Mouse (Mus musculus): ENCODE measurements at regions not wholly inside any gene's neighbourhood (a gene's known extent, or its start where the extent isn't known, plus 50 kb on each side); places are given as distances from the start of the nearest gene placed in this dataset.

- WGBS, result 76% methylated on average over 3 of the region's 3 CpGs
- no peak for DNase-seq (ENCODE audit: low read depth, low spot score)
Observed at GRCm38 (mm10) chr3:14952169-14952729, 66.2 kb downstream of the Car2 start.

GRCm38 (mm10) chr3:14952951-14953350 lies 66.9 kb downstream of the Car2 start:
- WGBS, result 77% methylated on average over 3 of the region's 3 CpGs

GRCm38 (mm10) chr3:14957481-14957880 lies 71.4 kb downstream of the Car2 start:
- 37% methylated on average over 1 of the region's 1 CpGs for WGBS
- no peak for DNase-seq (ENCODE audit: low read depth, low spot score)

More at GRCm38 (mm10) chr3:14952951-14953350, 66.9 kb downstream of the Car2 start:
- no peak for DNase-seq (ENCODE audit: low read depth, low spot score)

GRCm38 (mm10) chr3:14958277-14958676 lies 72.2 kb downstream of the Car2 start:
- 27% methylated on average over 1 of the region's 1 CpGs for WGBS

GRCm38 (mm10) chr3:14959586-14959985 lies 73.5 kb downstream of the Car2 start:
- WGBS, result 3% methylated on average over 1 of the region's 1 CpGs
- DNase-seq (ENCODE audit: low read depth, low spot score), result no peak

More at GRCm38 (mm10) chr3:14958277-14958676, 72.2 kb downstream of the Car2 start:
- DNase-seq (ENCODE audit: low read depth, low spot score), result no peak

GRCm38 (mm10) chr3:14964795-14965194 lies 78.7 kb downstream of the Car2 start:
- no peak for DNase-seq (ENCODE audit: low read depth, low spot score)
- 65% methylated on average over 5 of the region's 5 CpGs for WGBS

- DNase-seq (ENCODE audit: low read depth, low spot score), result no peak
- 44% methylated on average over 5 of the region's 5 CpGs for WGBS
Observed at GRCm38 (mm10) chr3:14965438-14966044, 79.5 kb downstream of the Car2 start.

GRCm38 (mm10) chr3:14967235-14967634 lies 81.2 kb downstream of the Car2 start:
- WGBS, result 33% methylated on average over 5 of the region's 5 CpGs
- DNase-seq (ENCODE audit: low read depth, low spot score), result no peak

- 71% methylated on average over 1 of the region's 1 CpGs for WGBS
- DNase-seq (ENCODE audit: low read depth, low spot score), result no peak
Observed at GRCm38 (mm10) chr3:14968345-14968744, 82.3 kb downstream of the Car2 start.

GRCm38 (mm10) chr3:14969698-14970097 lies 83.6 kb downstream of the Car2 start:
- DNase-seq (ENCODE audit: low read depth, low spot score), result no peak
- WGBS, result 47% methylated on average over 6 of the region's 6 CpGs

- DNase-seq (ENCODE audit: low read depth, low spot score), result no peak
- WGBS, result 19% methylated on average over 2 of the region's 2 CpGs
Observed at GRCm38 (mm10) chr3:14971647-14972046, 85.6 kb downstream of the Car2 start.

GRCm38 (mm10) chr3:14974758-14975157 lies 88.7 kb downstream of the Car2 start:
- no peak for DNase-seq (ENCODE audit: low read depth, low spot score)
- 98% methylated on average over 2 of the region's 2 CpGs for WGBS

- WGBS, result 89% methylated on average over 2 of the region's 2 CpGs
Observed at GRCm38 (mm10) chr3:14975203-14975602, 89.1 kb downstream of the Car2 start.

GRCm38 (mm10) chr3:14979116-14979613 lies 93.1 kb downstream of the Car2 start:
- WGBS, result 33% methylated on average over 5 of the region's 5 CpGs
- DNase-seq (ENCODE audit: low read depth, low spot score), result no peak

More at GRCm38 (mm10) chr3:14975203-14975602, 89.1 kb downstream of the Car2 start:
- no peak for DNase-seq (ENCODE audit: low read depth, low spot score)

- WGBS, result 73% methylated on average over 3 of the region's 3 CpGs
- DNase-seq (ENCODE audit: low read depth, low spot score), result no peak
Observed at GRCm38 (mm10) chr3:14989635-14990034, 103.6 kb downstream of the Car2 start.

GRCm38 (mm10) chr3:14993936-14994335 lies 107.9 kb downstream of the Car2 start:
- 89% methylated on average over 2 of the region's 2 CpGs for WGBS

GRCm38 (mm10) chr3:14997241-14997640 lies 111.2 kb downstream of the Car2 start:
- WGBS, result 86% methylated on average over 3 of the region's 3 CpGs
- DNase-seq (ENCODE audit: low read depth, low spot score), result no peak

More at GRCm38 (mm10) chr3:14993936-14994335, 107.9 kb downstream of the Car2 start:
- DNase-seq (ENCODE audit: low read depth, low spot score), result no peak

- no peak for DNase-seq (ENCODE audit: low read depth, low spot score)
- 65% methylated on average over 2 of the region's 2 CpGs for WGBS
Observed at GRCm38 (mm10) chr3:14998521-14998920, 112.4 kb downstream of the Car2 start.

GRCm38 (mm10) chr3:14999411-14999810 lies 113.3 kb downstream of the Car2 start:
- no peak for DNase-seq (ENCODE audit: low read depth, low spot score)
- WGBS, result 43% methylated on average over 1 of the region's 1 CpGs

- no peak for DNase-seq (ENCODE audit: low read depth, low spot score)
Observed at GRCm38 (mm10) chr3:14999914-15000313, 113.8 kb downstream of the Car2 start.

- DNase-seq (ENCODE audit: low read depth, low spot score), result no peak
- WGBS, result 29% methylated on average over 3 of the region's 3 CpGs
Observed at GRCm38 (mm10) chr3:15000657-15001056, 114.6 kb downstream of the Car2 start.

Data from large intestine, adult 2 months (tissue).